Mouse (Mus musculus) forebrain, embryonic 16.5 days (tissue): ENCODE results near the gene Cfap299. TPM values are rescaled to one million over a fixed set of nuclear protein-coding genes. Genes with fewer than 3 reads are reported as not detected.

ENCODE experiments used
- ATAC-seq: fragments of 200-750 bp; cut with Nextera tagmentation; 2 replicates; pipeline ENCODE4 v1.8.0; 2017; ENCODE audit warnings: mild to moderate bottlenecking, moderate library complexity
- H3K27ac ChIP-seq: fragments of 300-500 bp; sonication (generic); 2 replicates; pipeline ENCODE4 v1.5.1; 2014; ENCODE audit warnings: low read length, control low read depth
- H3K27me3 ChIP-seq: fragments of 300-500 bp; sonication (generic); replicated peaks from 2 replicates; pipeline ENCODE4 v1.6.1; 2014; ENCODE audit warnings: low read length; ENCODE audit not compliant: control insufficient read depth, insufficient read depth
- H3K36me3 ChIP-seq: fragments of 300-500 bp; sonication (generic); 2 replicates; pipeline ENCODE4 v1.6.1; 2014; ENCODE audit not compliant: control insufficient read depth, insufficient read depth
- H3K4me1 ChIP-seq: fragments of 300-500 bp; sonication (generic); replicated peaks from 2 replicates; pipeline ENCODE4 v1.6.1; 2014; ENCODE audit warnings: low read length; ENCODE audit not compliant: control insufficient read depth, insufficient read depth
- H3K4me2 ChIP-seq: fragments of 300-500 bp; sonication (generic); 2 replicates; pipeline ENCODE4 v1.6.1; 2014; ENCODE audit warnings: mild to moderate bottlenecking, low read length, control low read depth
- H3K4me3 ChIP-seq: fragments of 300-500 bp; sonication (generic); replicated peaks from 2 replicates; pipeline ENCODE4 v1.5.1; 2014; ENCODE audit warnings: mild to moderate bottlenecking, low read length, control low read depth
- H3K9ac ChIP-seq: fragments of 300-500 bp; sonication (generic); replicated peaks from 2 replicates; pipeline ENCODE4 v1.6.1; 2014; ENCODE audit warnings: low read depth, low read length, control low read depth
- H3K9me3 ChIP-seq: fragments of 300-500 bp; sonication (generic); 2 replicates; pipeline ENCODE4 v1.6.1; 2016; ENCODE audit warnings: low read length; ENCODE audit not compliant: control insufficient read depth
- WGBS: fragments of 180-500 bp; shearing (Covaris S2); extraction: QIAGEN DNeasy Blood & Tissue Kit; methylation state at CpG from one replicate; pipeline ENCODE4 v1.1.7; 2014; 5-methylcytosine and 5-hydroxymethylcytosine counted together
- polyA plus RNA-seq: library from polyadenylated mRNA; unstranded; fragments of >200 nt; fragmentation: Nextera tagmentation; extraction: Ambion mirVana; gene quantifications from 2 replicates; pipeline ENCODE4 v1.2.1, GENCODE M21; 2015

Gene Cfap299
- polyA plus RNA-seq, 1 experiment from 2014 or later: 0.92 TPM

GRCm38 (mm10) chr5:98616902-98617301, 287.8 kb downstream of the Cfap299 start:
- no peaks in the 10 kb centered on the region for H3K9me3 ChIP-seq
- 57% methylated on average over 3 of the region's 3 CpGs for WGBS
- no peaks in the 10 kb centered on the region for H3K27me3 ChIP-seq
- H3K4me1 ChIP-seq: no peaks in the 10 kb centered on the region
- no peak overlapping the region for H3K27ac ChIP-seq
- H3K9ac ChIP-seq: no peak overlapping the region
- H3K4me3 ChIP-seq: no peak overlapping the region
- no peaks in the 10 kb centered on the region for H3K36me3 ChIP-seq
- ATAC-seq: no peak
- H3K4me2 ChIP-seq: no peak overlapping the region

GRCm38 (mm10) chr5:98617416-98617815, 288.3 kb downstream of the Cfap299 start:
- Histone ChIP-seq H3K9me3 (no peaks in the 10 kb centered on the region), H3K36me3 (no peaks in the 10 kb centered on the region), H3K27me3 (no peaks in the 10 kb centered on the region), H3K27ac (no peak overlapping the region), H3K4me2 (no peak overlapping the region), H3K9ac (no peak overlapping the region), H3K4me1 (no peaks in the 10 kb centered on the region), H3K4me3 (no peak overlapping the region)
- WGBS: 85% methylated on average over 4 of the region's 4 CpGs
- ATAC-seq: no peak

- Histone ChIP-seq H3K4me1 (no peaks in the 10 kb centered on the region), H3K27ac (no peak overlapping the region), H3K36me3 (no peaks in the 10 kb centered on the region), H3K4me3 (no peak overlapping the region), H3K9me3 (no peaks in the 10 kb centered on the region), H3K4me2 (no peak overlapping the region), H3K9ac (no peak overlapping the region), H3K27me3 (no peaks in the 10 kb centered on the region)
- ATAC-seq: no peak
Observed at GRCm38 (mm10) chr5:98650345-98650744, 321.2 kb downstream of the Cfap299 start.

GRCm38 (mm10) chr5:98651049-98651448, 321.9 kb downstream of the Cfap299 start:
- H3K27me3 ChIP-seq: no peaks in the 10 kb centered on the region
- H3K4me3 ChIP-seq: no peak overlapping the region
- no peaks in the 10 kb centered on the region for H3K36me3 ChIP-seq
- no peaks in the 10 kb centered on the region for H3K4me1 ChIP-seq
- WGBS: 91% methylated on average over 5 of the region's 5 CpGs
- H3K9me3 ChIP-seq: no peaks in the 10 kb centered on the region
- H3K27ac ChIP-seq: no peak overlapping the region
- no peak overlapping the region for H3K9ac ChIP-seq
- ATAC-seq: no peak
- no peak overlapping the region for H3K4me2 ChIP-seq

GRCm38 (mm10) chr5:98688254-98688653, 359.1 kb downstream of the Cfap299 start:
- WGBS: 94% methylated on average over 5 of the region's 5 CpGs
- Histone ChIP-seq H3K9ac (no peak overlapping the region), H3K9me3 (peaks cover 2% of the 10 kb centered on the region), H3K4me2 (no peak overlapping the region), H3K4me1 (no peaks in the 10 kb centered on the region), H3K27ac (no peak overlapping the region), H3K27me3 (no peaks in the 10 kb centered on the region), H3K36me3 (no peaks in the 10 kb centered on the region), H3K4me3 (no peak overlapping the region)
- no peak for ATAC-seq

GRCm38 (mm10) chr5:98692070-98692469, 363.0 kb downstream of the Cfap299 start:
- H3K27ac ChIP-seq: no peak overlapping the region
- no peak for ATAC-seq
- WGBS: 75% methylated on average over 5 of the region's 5 CpGs

GRCm38 (mm10) chr5:98696336-98696735, 367.2 kb downstream of the Cfap299 start:
- no peak for ATAC-seq
- H3K27me3 ChIP-seq: no peaks in the 10 kb centered on the region
- H3K36me3 ChIP-seq: no peaks in the 10 kb centered on the region
- H3K27ac ChIP-seq: no peak overlapping the region
- 34% methylated on average over 8 of the region's 8 CpGs for WGBS
- no peak overlapping the region for H3K4me3 ChIP-seq
- H3K9me3 ChIP-seq: no peaks in the 10 kb centered on the region
- no peaks in the 10 kb centered on the region for H3K4me1 ChIP-seq
- H3K9ac ChIP-seq: no peak overlapping the region
- H3K4me2 ChIP-seq: no peak overlapping the region

More at GRCm38 (mm10) chr5:98692070-98692469, 363.0 kb downstream of the Cfap299 start:
- Histone ChIP-seq H3K4me2 (no peak overlapping the region), H3K36me3 (no peaks in the 10 kb centered on the region), H3K9ac (no peak overlapping the region), H3K9me3 (peaks cover 2% of the 10 kb centered on the region), H3K4me1 (no peaks in the 10 kb centered on the region), H3K27me3 (no peaks in the 10 kb centered on the region), H3K4me3 (no peak overlapping the region)

- 58% methylated on average over 5 of the region's 5 CpGs for WGBS
- H3K27me3 ChIP-seq: no peaks in the 10 kb centered on the region
- no peak overlapping the region for H3K4me3 ChIP-seq
- H3K27ac ChIP-seq: no peak overlapping the region
- peaks cover 3% of the 10 kb centered on the region; the same call in 1 of the 2 replicates for H3K4me1 ChIP-seq
- no peaks in the 10 kb centered on the region for H3K36me3 ChIP-seq
- H3K9ac ChIP-seq: no peak overlapping the region
- H3K9me3 ChIP-seq: no peaks in the 10 kb centered on the region
- no peak overlapping the region for H3K4me2 ChIP-seq
- ATAC-seq: no peak
Observed at GRCm38 (mm10) chr5:98703963-98704362, 374.9 kb downstream of the Cfap299 start.

GRCm38 (mm10) chr5:98706597-98706996, 377.5 kb downstream of the Cfap299 start:
- H3K36me3 ChIP-seq: no peaks in the 10 kb centered on the region
- no peak for ATAC-seq
- H3K4me2 ChIP-seq: no peak overlapping the region
- no peaks in the 10 kb centered on the region for H3K27me3 ChIP-seq
- no peak overlapping the region for H3K9ac ChIP-seq
- 85% methylated on average over 4 of the region's 4 CpGs for WGBS
- no peaks in the 10 kb centered on the region for H3K9me3 ChIP-seq
- no peak overlapping the region for H3K4me3 ChIP-seq
- H3K4me1 ChIP-seq: peaks cover 3% of the 10 kb centered on the region; the same call in 1 of the 2 replicates
- H3K27ac ChIP-seq: no peak overlapping the region

- Histone ChIP-seq H3K27ac (no peak overlapping the region), H3K9me3 (no peaks in the 10 kb centered on the region), H3K9ac (no peak overlapping the region), H3K27me3 (no peaks in the 10 kb centered on the region), H3K4me3 (no peak overlapping the region), H3K4me2 (no peak overlapping the region), H3K4me1 (no peaks in the 10 kb centered on the region), H3K36me3 (no peaks in the 10 kb centered on the region)
- WGBS: 62% methylated on average over 2 of the region's 2 CpGs
- no peak; the same call in 1 of the 2 replicates for ATAC-seq
Observed at GRCm38 (mm10) chr5:98715392-98715791, 386.3 kb downstream of the Cfap299 start.
